Mouse (Mus musculus): ENCODE data around the gene Gm8857.
"Not testable (repeated sequence)": the region's sequence is repeated elsewhere in the genome, so short reads cannot be mapped to it uniquely, and the experiment has no call there.

Gm8857 gene

DNA sequence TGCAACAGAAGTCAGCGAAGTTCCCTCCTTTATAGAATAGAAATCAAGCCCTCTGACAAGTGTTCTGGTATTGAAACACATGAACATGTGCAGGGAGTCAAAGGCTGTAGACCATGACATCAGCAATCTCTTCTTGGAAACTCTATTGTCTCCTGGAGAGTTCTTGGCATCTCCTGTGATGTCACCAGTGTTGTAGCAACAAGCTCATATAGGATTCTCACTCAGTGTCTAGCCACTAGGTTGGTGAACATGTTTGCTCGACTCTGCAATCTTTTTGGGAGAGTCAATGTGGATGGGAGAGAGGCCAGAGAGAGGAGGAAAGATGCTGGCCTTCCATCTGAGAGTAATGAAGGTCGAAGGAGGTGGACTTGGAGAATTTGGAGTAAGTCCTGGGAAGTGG is at the start of gene Gm8857, which contains the start of gene Gm8871:
Gm8857 (plus strand) TSS at position 303 of the 400 bp plus-strand sequence.
Gm8871 (plus strand) TSS at position 301 of the 400 bp plus-strand sequence.
- not testable (repeated sequence) for DNase-seq

GRCm38 (mm10) chr5:10953512-10953911 is 5.9 kb downstream of the Gm8857 start:
- not testable (repeated sequence) for DNase-seq

- not testable (repeated sequence) for DNase-seq
These were observed 10.4 kb downstream of the Gm8857 start for GRCm38 (mm10) chr5:10958057-10958456.
